Mouse (Mus musculus) urinary bladder, postnatal 10 days (tissue): ENCODE results near the gene Uox.

Source experiments
- DNase-seq: peaks from one replicate; pipeline ENCODE4 v3.0.0; 2022; ENCODE audit warnings: low spot score

The Uox gene

GRCm38 (mm10) chr3:146570148-146570782 lies at the start of gene Uox:
Gene Uox, plus strand, starts transcription at chr3:146570426.
- DNase-seq: no peak

GRCm38 (mm10) chr3:146520798-146521651 lies 49.2 kb upstream of the Uox start, which contains the start of gene Rpf1:
Gene Rpf1, minus strand, starts transcription at chr3:146521429.
- DNase-seq: peak; percentile 54

- no peak for DNase-seq
Observed at GRCm38 (mm10) chr3:146521652-146522020, 48.6 kb upstream of the Uox start.

DNA sequence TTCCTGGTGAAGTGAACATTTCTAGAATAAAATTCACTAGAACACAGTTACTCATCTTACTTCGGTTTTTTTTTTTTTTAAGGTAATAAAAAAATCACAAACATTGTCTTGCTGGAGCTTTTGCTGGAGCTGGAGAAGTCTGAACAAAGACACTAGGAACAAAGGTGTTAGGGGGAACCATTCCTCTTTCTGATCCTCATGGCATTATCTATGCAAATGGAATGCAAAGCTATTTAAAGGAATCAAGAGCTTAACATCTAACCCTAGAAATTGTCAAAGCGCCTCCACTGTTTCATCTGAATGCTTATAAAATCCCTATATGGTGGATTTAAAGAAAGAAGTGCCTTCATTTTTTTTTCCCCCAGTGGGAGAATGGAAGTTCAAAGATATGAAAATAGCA lies 41.9 kb upstream of the Uox start:
- DNase-seq: no peak

GRCm38 (mm10) chr3:146534986-146535385 lies 35.2 kb upstream of the Uox start:
- no peak for DNase-seq

DNA sequence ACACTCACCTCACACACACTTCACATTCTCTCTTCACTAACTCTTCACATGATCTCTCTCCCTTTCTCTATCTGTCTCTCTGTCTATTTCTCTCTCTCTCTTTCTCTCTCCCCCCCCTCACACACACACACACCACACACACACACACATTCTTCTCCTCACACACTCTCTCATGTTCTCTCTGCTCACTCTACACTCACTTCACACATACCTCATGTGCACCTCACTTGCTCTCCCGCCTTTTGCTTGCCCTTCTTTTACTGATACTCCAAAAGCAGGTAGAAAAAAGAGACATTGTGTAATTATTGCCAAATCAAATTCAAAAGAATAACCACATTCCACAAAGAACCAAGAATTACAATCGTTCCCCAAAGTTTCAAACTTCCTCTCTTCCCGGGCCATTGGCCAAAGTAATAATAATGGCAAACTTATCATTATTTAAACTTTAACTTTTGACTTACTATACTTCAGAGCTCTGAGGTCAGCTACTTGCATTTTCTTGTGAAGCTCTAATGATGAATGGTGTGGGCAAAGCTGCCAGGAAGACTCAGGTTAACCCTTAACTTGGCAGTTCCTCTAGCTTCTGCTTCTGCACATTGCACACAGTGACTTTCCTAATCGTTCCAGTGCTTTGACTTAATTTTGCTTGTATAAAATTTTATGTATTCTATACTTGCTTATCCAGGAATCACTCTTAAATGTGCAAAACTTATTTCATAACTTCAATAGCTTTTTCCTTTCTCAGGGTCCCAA lies 29.5 kb upstream of the Uox start:
- no peak for DNase-seq

DNA sequence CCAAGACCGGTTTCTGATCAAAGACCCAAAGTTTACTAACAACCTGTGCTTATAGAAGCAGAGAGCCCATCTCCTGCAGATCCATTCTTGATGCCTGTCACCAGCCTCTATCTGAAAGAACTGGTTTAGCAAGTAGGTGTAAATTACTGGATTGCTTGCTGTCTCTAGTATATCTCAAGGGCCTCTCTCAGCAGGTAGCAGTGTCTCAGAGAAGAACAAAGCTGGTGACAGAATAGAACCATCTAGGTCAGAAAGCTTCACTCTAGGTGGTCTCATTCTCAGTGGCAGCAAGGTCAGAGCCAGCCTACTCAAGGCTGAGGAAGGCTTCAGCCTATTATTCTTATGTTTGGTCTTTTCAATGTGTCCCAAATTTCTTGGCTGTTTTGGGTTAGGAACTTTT lies 26.6 kb upstream of the Uox start:
- no peak for DNase-seq

DNA sequence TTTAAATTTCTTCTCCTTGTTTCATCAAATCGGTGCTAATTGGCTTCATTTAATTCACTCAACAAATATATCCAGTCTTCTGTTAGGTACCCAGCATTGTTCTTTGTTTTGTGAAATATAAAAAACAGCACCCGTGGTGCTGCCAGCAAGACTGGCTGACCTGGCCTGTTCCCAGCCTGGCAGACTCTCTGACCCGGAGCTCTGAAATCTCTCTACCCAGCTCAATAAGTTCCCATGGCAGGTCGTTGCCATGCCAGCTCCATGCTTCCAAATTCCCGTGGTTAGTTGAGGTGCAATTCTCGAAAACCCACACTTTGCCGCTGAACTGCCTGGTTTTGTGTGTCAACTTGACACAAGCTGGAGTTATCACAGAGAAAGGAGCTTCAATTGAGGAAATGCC lies 15.4 kb upstream of the Uox start:
- no peak for DNase-seq

DNA sequence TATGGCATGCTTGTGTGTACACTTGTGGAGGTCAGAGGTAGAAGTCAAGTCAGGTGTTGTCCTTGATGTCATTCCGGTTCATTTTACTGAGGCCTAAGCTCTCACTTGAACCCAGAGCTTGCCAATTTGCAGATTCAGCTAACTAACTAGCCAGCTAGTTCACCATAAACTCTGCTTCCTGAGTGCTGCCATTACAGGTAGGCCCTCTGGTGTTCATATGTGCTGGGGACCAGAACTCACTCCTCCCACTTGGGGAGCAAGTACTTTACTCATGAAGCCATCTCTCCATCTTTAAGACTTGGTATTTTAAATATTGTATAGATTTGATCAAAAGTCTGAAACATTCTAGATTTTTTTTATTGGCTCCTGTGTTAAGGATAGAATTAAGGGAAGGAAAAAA lies 13.7 kb upstream of the Uox start:
- DNase-seq: no peak

GRCm38 (mm10) chr3:146557507-146557906 lies 12.7 kb upstream of the Uox start:
- DNase-seq: no peak

DNA sequence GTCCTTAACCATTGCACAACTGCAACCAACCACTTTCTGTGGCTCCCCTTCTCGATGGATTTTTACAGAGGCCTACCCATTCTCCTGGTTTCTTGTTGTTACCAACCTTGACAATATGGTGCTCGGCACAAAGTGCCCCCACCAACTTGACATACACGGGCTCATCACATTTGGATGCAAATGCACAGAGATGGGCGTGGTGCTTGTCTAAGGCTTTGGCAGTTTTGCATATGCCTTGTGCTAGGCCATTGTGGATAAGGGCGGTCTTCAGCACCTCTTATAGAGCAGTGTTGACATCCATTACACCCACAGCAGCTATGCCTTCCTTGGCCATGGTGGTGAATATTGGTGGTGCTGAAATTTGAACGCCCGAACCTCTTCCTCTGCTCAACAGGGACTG lies 7.3 kb upstream of the Uox start:
- DNase-seq: no peak

DNA sequence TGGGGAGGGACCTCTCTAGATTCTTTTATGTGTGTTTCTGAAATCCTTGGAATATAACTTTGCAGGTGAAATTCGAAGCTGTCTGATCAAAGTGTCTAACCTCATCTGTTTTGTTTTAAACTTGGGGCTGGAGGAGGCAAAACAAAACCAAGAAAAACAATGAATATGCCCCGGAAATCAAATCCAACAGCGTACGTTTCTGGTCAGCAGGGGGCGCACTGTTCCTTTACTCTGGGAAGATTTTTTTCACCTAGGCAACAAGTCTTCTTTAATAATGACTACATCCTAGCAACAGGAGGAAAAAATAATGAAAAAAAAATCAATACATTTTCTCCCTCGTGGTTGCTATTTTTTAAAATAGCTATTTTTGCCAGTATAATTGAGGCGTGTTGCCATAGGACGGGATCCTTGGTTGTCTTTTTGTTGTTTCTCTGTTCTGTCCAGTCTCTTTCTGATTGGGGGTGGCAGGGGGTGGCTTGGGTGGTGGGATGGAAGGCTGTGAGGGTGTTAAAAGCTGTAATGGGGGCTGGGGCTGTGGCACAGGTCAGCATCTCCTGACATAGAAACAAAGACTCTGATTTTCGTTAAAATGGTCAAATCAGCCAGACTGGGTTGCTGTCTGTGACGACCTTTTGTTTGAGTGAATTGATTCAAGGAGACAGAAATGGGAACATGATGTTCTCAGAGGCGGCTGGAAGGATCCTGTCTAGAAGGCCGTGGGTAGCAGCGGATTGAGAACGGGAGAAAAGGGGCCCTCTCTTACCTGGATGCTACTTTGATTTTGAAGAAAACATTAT lies 5.8 kb upstream of the Uox start:
- DNase-seq: peak; percentile 28

- DNase-seq: no peak
Observed at GRCm38 (mm10) chr3:146565065-146565411, 5.2 kb upstream of the Uox start.

DNA sequence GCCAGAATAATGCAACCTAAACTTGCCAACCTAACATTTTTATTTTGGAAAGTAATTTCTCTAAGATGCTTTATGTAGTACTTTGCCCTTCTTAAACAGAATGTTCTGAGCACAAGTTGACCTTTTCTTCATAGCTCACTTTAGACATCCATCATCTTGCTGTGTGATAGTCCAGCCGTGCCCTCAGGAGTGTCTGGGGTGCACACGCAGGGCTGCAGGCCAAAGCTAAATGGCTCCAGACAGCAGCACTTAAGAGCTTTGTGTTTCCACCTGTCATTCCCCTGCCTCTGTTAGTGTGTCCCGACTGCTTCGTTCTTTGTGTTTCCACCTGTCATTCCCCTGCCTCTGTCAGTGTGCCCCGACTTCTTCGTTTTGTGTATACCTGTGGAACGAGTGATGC lies 2.9 kb upstream of the Uox start:
- DNase-seq: no peak

DNA sequence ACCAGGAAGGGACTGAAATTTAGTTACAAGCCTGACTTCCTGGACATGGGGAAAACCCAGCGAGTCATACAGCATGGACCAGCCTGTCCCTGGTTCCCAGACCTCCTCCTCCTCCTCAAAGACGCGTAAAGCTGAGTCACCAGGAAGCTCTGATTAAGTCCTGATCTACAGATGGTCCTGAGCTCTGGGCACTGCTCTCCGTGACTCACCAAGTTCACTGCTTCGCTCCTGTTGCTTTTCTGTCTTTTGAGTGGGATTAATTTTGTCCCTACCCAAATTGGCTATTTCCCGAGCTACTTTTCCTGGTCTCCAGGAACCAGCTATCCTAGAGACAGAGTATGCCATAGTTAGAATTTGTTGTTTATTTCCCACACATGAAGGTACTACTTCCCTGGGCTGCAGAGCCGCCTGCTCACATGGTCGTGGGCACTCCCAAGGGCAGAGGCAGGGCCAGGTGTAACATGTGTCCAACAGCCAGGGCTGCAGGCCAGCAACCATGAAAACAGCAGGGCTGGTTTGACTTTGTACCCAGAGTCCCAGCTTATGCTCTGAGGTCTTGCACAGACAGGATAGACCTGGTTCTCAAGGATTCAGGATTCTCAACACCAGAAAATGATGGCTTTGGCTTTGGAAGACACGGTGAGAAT lies 2.2 kb upstream of the Uox start:
- DNase-seq: no peak

- no peak for DNase-seq
Observed at GRCm38 (mm10) chr3:146569594-146569993, 632 bp upstream of the Uox start.

DNA sequence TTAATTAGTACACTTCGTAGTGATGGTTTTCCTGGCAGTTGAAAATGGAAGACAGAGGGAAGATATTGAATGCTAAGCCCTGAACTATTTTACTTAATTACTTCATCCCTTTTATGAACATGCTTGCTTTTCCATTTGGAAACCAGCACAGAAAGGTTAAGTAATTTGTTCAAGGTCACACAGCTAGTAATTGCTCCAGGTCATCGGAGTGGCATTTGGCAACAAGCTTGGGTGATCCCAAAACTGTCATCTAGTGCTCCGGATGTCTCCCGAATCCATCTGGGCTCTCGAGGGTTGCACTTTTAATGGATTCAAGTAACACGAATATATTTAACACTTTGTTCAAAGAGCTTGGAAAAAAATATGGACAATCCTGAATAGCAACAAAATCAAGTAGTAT lies 713 bp downstream of the Uox start:
- no peak for DNase-seq

DNA sequence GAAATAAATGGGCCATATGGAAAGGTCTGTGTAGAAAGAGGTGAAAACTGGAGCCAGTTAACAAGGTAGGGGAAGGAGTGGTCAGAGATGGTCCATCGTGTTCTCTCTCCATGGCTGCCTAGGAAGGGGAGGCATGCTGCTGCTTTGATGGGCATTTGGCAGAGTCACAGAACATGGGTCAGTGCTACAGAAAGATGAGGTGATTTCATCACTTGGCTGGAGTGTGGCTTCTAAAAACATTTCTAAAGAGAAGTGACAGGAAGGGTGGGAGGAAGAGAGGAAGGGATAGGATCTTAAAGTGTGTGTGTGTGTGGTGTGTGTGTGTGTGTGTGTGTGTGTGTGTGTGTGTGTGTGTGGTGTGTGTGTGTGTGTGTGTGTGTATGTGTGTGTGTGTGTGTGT lies 1.1 kb downstream of the Uox start:
- DNase-seq: no peak

- no peak for DNase-seq
Observed at GRCm38 (mm10) chr3:146577591-146577990, 7.4 kb downstream of the Uox start.

DNA sequence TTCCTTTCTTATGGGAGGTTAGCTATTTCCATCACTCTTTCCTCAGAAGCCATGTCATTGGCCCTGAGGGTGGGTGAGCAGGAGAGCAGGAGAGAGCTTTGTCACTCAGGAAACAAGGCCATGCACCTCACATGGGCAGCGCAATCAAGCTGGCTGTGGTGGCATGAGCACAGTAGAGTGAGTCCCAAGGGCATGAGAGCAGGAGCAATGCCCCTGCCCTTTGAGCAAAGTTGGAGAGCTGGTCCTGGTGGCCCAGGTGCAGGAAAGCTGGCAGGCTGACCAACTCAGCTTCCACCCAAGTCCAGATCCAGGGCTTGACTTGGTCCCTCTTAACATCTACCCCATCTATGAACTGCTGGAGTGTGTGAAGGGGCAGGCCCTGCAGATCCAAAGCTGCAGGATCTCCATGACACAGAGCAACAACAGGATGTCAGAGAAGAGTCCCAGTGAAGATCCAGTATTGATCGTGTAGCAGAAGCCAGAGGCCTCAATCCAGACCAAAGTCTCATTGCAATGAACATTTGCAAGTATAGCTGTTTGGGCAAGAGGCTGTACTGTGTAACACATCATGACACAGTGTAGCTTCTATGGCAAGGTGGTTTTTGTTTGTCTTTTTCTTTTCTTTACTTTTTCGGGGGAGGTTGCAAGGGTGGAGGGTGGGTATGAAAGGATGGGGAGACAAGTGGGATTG lies 10.0 kb downstream of the Uox start:
- no peak for DNase-seq

GRCm38 (mm10) chr3:146583478-146583877 lies 13.3 kb downstream of the Uox start:
- no peak for DNase-seq
